Mouse (Mus musculus) C2C12 (cell line): ENCODE measurements at regions not wholly inside any gene's neighbourhood (a gene's known extent, or its start where the extent isn't known, plus 50 kb on each side); places are given as distances from the start of the nearest gene placed in this dataset.

Experiments used
- CTCF ChIP-seq: IDR thresholded peaks from one replicate; pipeline ENCODE4 v1.5.1; 2011; ENCODE audit not compliant: control insufficient read depth, insufficient read depth, insufficient read length
- MAX ChIP-seq: IDR thresholded peaks from one replicate; pipeline ENCODE4 v1.6.1; 2011; ENCODE audit warnings: mild to moderate bottlenecking, control low read depth
- MYOG ChIP-seq: IDR thresholded peaks from one replicate; pipeline ENCODE4 v1.6.1; 2011; ENCODE audit not compliant: control insufficient read depth, insufficient read length; ENCODE audit errors: extremely low read depth

DNA sequence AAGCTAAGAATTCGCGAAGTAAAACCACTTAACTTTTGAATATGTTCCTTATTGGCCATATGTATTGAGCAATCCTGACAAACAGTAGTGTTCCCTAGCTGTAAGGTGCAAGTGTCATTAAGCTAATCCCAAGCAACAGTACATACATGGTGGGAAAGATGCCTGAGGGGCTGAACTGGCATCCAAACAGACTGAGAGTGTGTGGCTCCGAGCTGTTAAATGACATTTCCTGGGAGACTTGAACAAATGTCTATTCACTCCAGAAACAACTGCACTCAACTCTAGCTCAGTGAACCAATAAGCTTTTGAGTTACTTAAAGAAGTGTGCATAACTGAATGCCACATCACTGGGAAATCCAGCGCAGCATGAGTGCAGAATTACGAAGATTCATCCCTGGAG, 335.4 kb downstream of the Klf6 start:
- TF ChIP-seq CTCF (no peak), MAX (no peak), MYOG (no peak)
